ENCODE assay signal across 8 mouse cellular contexts in genomic region chr10:62886799-62887591, GRCm38 (mm10). TPM values are rescaled to one million over a fixed set of nuclear protein-coding genes. Genes with fewer than 3 reads are reported as not detected.
DNase-seq lines count a peak whose midpoint lies in the region; ATAC-seq and TF ChIP-seq lines count a peak whose summit lies in the region.

No protein-coding gene starts in this region.

- 2% methylated on average over 55 of the region's 56 CpGs for WGBS in spleen, adult 2 months
- WGBS in heart, adult 2 months, result 2% methylated on average over 56 of the region's 56 CpGs
- WGBS in lung, embryonic 16.5 days, result under 1% methylated on average over 56 of the region's 56 CpGs

- peaks cover 11% of the 10 kb centered on the region for H3K27me3 ChIP-seq in spleen, adult 2 months (ENCODE audit: control insufficient read depth, insufficient read depth, low read length)
- H3K27me3 ChIP-seq in heart, adult 2 months (ENCODE audit: control insufficient read depth, insufficient read depth, low read length), result no peaks in the 10 kb centered on the region; the same call in 1 of the 2 replicates
- H3K27me3 ChIP-seq in lung, embryonic 16.5 days (ENCODE audit: control insufficient read depth, insufficient read depth, low read depth, low read length), result no peaks in the 10 kb centered on the region

- peaks cover 5% of the 10 kb centered on the region; the same call in 1 of the 2 replicates for H3K4me1 ChIP-seq in spleen, adult 2 months (ENCODE audit: control insufficient read depth, insufficient read depth, insufficient read length)
- H3K4me1 ChIP-seq in cortical plate, adult 2 months (ENCODE audit: control insufficient read depth, insufficient read depth, low read length), result peaks cover 3% of the 10 kb centered on the region; the same call in 1 of the 2 replicates
- no peaks in the 10 kb centered on the region for H3K4me1 ChIP-seq in heart, adult 2 months (ENCODE audit: control insufficient read depth, insufficient read depth, low read length)
- 0 out of 2 replicates have a peak, but pooled peaks cover 5% of the 10 kb centered on the region for H3K4me1 ChIP-seq in lung, embryonic 16.5 days (replicated peaks; ENCODE audit: control insufficient read depth, insufficient read depth, low read length)

- H3K9ac ChIP-seq in heart, adult 2 months (ENCODE audit: low read depth, low read length), result peak overlapping the region; percentile 49
- H3K9ac ChIP-seq in lung, embryonic 16.5 days (ENCODE audit: low read length), result peak overlapping the region; percentile 83

- no peak overlapping the region for H3K27ac ChIP-seq in spleen, adult 2 months (ENCODE audit: insufficient read depth, low read length)
- no peak overlapping the region for H3K27ac ChIP-seq in cortical plate, adult 2 months (ENCODE audit: insufficient read depth, low read length)
- no peak overlapping the region for H3K27ac ChIP-seq in heart, adult 2 months
- peak overlapping the region; percentile 53 for H3K27ac ChIP-seq in lung, embryonic 16.5 days (ENCODE audit: low read length)

- peak; percentile 91 for ATAC-seq in lung, embryonic 16.5 days (ENCODE audit: low read depth)

- H3K79me2 ChIP-seq in heart, adult 2 months (replicated peaks; ENCODE audit: control insufficient read depth, insufficient read depth, low read length), result no peaks in the 10 kb centered on the region

- TF ChIP-seq EP300 in heart, adult 2 months (IDR thresholded peaks at IDR 0.05; ENCODE audit: insufficient read depth, low read depth, low read length), result no peak

- peak overlapping the region; percentile 50 for H3K4me3 ChIP-seq in spleen, adult 2 months (ENCODE audit: extremely low read depth, insufficient read depth, insufficient read length)
- peak overlapping the region; percentile 45 for H3K4me3 ChIP-seq in cortical plate, adult 2 months (ENCODE audit: insufficient read depth, low read length)
- H3K4me3 ChIP-seq in heart, adult 2 months, result peak overlapping the region; percentile 46
- H3K4me3 ChIP-seq in lung, embryonic 16.5 days (ENCODE audit: low read length), result peak overlapping the region; percentile 68

- DNase-seq in spleen, adult 2 months (ENCODE audit: low read depth in 1 of 2, low spot score in 2 of 2), result peak in 1 of 2 experiments; percentile 9
- no peak for DNase-seq in spleen, postnatal 14 days (ENCODE audit: low spot score in 2 of 2)
- peak; percentile 37 to 67 for DNase-seq in heart, adult 2 months
- DNase-seq in kidney, adult 18-20 months, result peak; percentile 70
- peak; percentile 63 for DNase-seq in ovary, postnatal 10 days (ENCODE audit: low spot score)
- no peak for DNase-seq in layer of hippocampus, adult 8-10 months (ENCODE audit: low spot score in 2 of 2)

- TF ChIP-seq POLR2A in spleen, adult 2 months (IDR thresholded peaks at IDR 0.05; ENCODE audit: low read depth, low read length), result no peak
- no peak for TF ChIP-seq POLR2A in cortical plate, adult 2 months (IDR thresholded peaks at IDR 0.05; ENCODE audit: extremely low read depth, insufficient read depth, low read length)
- no peak for TF ChIP-seq POLR2A in heart, adult 2 months (IDR thresholded peaks at IDR 0.05; ENCODE audit: insufficient read depth, low read depth, low read length)

- TF ChIP-seq CTCF in spleen, adult 2 months (IDR thresholded peaks at IDR 0.05; ENCODE audit: extremely low read depth, insufficient read depth, insufficient read length, insufficient replicate concordance), result no peak
- TF ChIP-seq CTCF in cortical plate, adult 2 months (IDR thresholded peaks at IDR 0.05; ENCODE audit: extremely low read depth, insufficient read depth, low read length), result no peak
- TF ChIP-seq CTCF in heart, adult 2 months (IDR thresholded peaks at IDR 0.05), result no peak

- peak overlapping the region; percentile 98 for H3K4me2 ChIP-seq in lung, embryonic 16.5 days (ENCODE audit: low read depth, low read length)

- H3K9me3 ChIP-seq in lung, embryonic 16.5 days (ENCODE audit: control insufficient read depth, low read length), result no peaks in the 10 kb centered on the region

- intact Hi-C loops in heart, adult 2 months (cut with DNase I), result loop anchor here (2.0 kb wide), 1 partner anchor 22 kb away; no protein-coding TSS in a partner anchor

- no peaks in the 10 kb centered on the region for H3K36me3 ChIP-seq in spleen, adult 2 months (ENCODE audit: control insufficient read depth, insufficient read depth, low read length)
- no peaks in the 10 kb centered on the region for H3K36me3 ChIP-seq in heart, adult 2 months (ENCODE audit: control insufficient read depth, insufficient read depth, low read length)
- no peaks in the 10 kb centered on the region for H3K36me3 ChIP-seq in lung, embryonic 16.5 days (ENCODE audit: control insufficient read depth, insufficient read depth, low read length)

RNA-seq across cellular contexts. Expression of gene Tet1, which starts 21.8 kb away (rescaled TPM):
- polyA plus RNA-seq in spleen, adult 2 months (2012; rRNA removed), result 0.84 and 1.1 TPM in 2 replicates
- 3.0 and 3.2 TPM in 2 replicates for polyA plus RNA-seq in cortical plate, adult 2 months (2012; rRNA removed)
- total RNA-seq in heart, adult 2 months (2021), result 1 to 10 TPM; 5.3 to 6.6 TPM
- 2.3 and 3.9 TPM in 2 replicates for polyA plus RNA-seq in heart, adult 2 months (2012; rRNA removed)
- polyA plus RNA-seq in lung, embryonic 16.5 days (2015; fragmentation: Nextera tagmentation; extraction: Ambion mirVana), result 21.5 and 27.0 TPM in 2 replicates
- total RNA-seq in layer of hippocampus, adult 8-10 months (2022), result 10 to 100 TPM; 12.0 to 15.1 (median 13.7) TPM

RNA-seq across cellular contexts. Expression of gene Slc25a16, which starts 33.4 kb away (rescaled TPM):
- 8.5 and 21.5 TPM in 2 replicates for polyA plus RNA-seq in spleen, adult 2 months (2012; rRNA removed)
- polyA plus RNA-seq in cortical plate, adult 2 months (2012; rRNA removed), result 35.3 and 36.5 TPM in 2 replicates
- total RNA-seq in heart, adult 2 months (2021), result 10 to 100 TPM; 20.4 to 27.1 TPM
- 21.7 and 35.8 TPM in 2 replicates for polyA plus RNA-seq in heart, adult 2 months (2012; rRNA removed)
- polyA plus RNA-seq in lung, embryonic 16.5 days (2015; fragmentation: Nextera tagmentation; extraction: Ambion mirVana), result 15.7 and 16.3 TPM in 2 replicates
- total RNA-seq in layer of hippocampus, adult 8-10 months (2022), result 10 to 100 TPM; 36.4 to 40.7 (median 38.9) TPM

RNA-seq across cellular contexts. Expression of gene Dna2, which starts 59.8 kb away (rescaled TPM):
- polyA plus RNA-seq in spleen, adult 2 months (2012; rRNA removed), result 4.7 and 6.4 TPM in 2 replicates
- polyA plus RNA-seq in cortical plate, adult 2 months (2012; rRNA removed), result 2.3 and 2.8 TPM in 2 replicates
- total RNA-seq in heart, adult 2 months (2021), result under 1 TPM; 0.29 to 0.68 TPM
- 0.84 and 1.8 TPM in 2 replicates for polyA plus RNA-seq in heart, adult 2 months (2012; rRNA removed)
- 17.5 and 18.0 TPM in 2 replicates for polyA plus RNA-seq in lung, embryonic 16.5 days (2015; fragmentation: Nextera tagmentation; extraction: Ambion mirVana)
- 1 to 10 TPM; 1.7 to 2.5 (median 2.1) TPM for total RNA-seq in layer of hippocampus, adult 8-10 months (2022)

Comparison
In these comparisons a context has a peak if more than half of its experiments do, and no peak if none do; other contexts are left out.
1. DNase-seq: peak in heart, adult 2 months (2 of 2), kidney, adult 18-20 months (single experiment) and ovary, postnatal 10 days (single experiment); none in spleen, postnatal 14 days (0 of 2) and layer of hippocampus, adult 8-10 months (0 of 2).
2. Peak in every context shown above with its lines, with median percentiles within 50 percentile points of each other: H3K4me3 ChIP-seq.